Mouse (Mus musculus): ENCODE results near the gene Hpca.

DNA sequence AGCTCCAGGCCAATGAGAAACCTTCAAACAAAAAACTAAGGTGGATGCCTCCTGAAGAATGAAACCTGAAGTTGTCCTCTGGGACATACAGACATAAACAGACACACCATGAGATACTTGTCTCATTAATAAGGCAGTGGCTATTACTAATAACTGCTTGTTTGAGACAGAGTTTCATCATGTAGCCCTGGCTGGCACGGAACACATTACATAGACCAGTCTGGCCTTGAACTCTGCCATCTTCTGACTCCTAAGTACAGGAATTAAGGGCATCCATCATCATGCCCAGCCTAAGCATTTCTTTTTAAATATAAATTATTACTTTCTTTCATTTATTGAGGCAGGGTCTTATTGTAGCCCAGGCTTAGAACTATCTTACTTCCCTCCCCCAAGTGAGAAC is 39.2 kb upstream of the Hpca start:
- TF ChIP-seq CTCF (conservative IDR thresholded peaks at IDR 0.05; ENCODE audit: insufficient read depth, insufficient read length, low read depth, low read length) = no peak
- TF ChIP-seq POLR2A (IDR thresholded peaks at IDR 0.05; ENCODE audit: low read depth, low read length) = no peak
